Mouse (Mus musculus) MEL (cell line): Measurements from ENCODE around the gene Gm10309. TPM values are rescaled to one million over a fixed set of nuclear protein-coding genes. Genes with fewer than 3 reads are reported as not detected.

ENCODE experiments used
- DNase-seq: peaks from one replicate; pipeline ENCODE4 v3.0.0; 2011; ENCODE audit warnings: low read depth, low spot score
- H3K27ac ChIP-seq: 2 replicates; pipeline ENCODE4 v1.5.1; 2012; ENCODE audit warnings: low read depth, mild to moderate bottlenecking, control low read depth, low read length, moderate library complexity; ENCODE audit not compliant: control insufficient read depth
- H3K27me3 ChIP-seq, 2 experiments: fragments of 150-350 bp in 1 of 2; sonication (generic) in 1 of 2; 2 replicates each; pipeline ENCODE4 v1.6.1; 2012; ENCODE audit warnings: low read length in 2 of 2, mild to moderate bottlenecking in 2 of 2, improper control_type of control experiment in 1 of 2, moderate library complexity in 1 of 2; ENCODE audit not compliant: insufficient read depth in 2 of 2, control insufficient read depth in 1 of 2
- H3K36me3 ChIP-seq, 2 experiments: 2 replicates each; pipeline ENCODE4 v1.6.1; 2012 to 2014; ENCODE audit warnings: low read length in 2 of 2, improper control_type of control experiment in 1 of 2, inconsistent platforms in 1 of 2, mild to moderate bottlenecking in 1 of 2; ENCODE audit not compliant: insufficient read depth in 2 of 2, control insufficient read depth in 1 of 2
- H3K4me1 ChIP-seq, 2 experiments: fragments of 150-350 bp in 1 of 2; sonication (generic) in 1 of 2; 2 replicates each; pipeline ENCODE4 v1.6.1; 2012; ENCODE audit warnings: low read length in 2 of 2, improper control_type of control experiment in 1 of 2, mild to moderate bottlenecking in 1 of 2; ENCODE audit not compliant: insufficient read depth in 2 of 2, control insufficient read depth in 1 of 2
- H3K4me3 ChIP-seq, 2 experiments: fragments of 150-350 bp in 1 of 2; sonication (generic) in 1 of 2; 2 replicates each; pipeline ENCODE4 v1.5.1; 2012; ENCODE audit warnings: low read depth in 2 of 2, low read length in 2 of 2, mild to moderate bottlenecking in 2 of 2, moderate library complexity in 2 of 2, control low read depth in 1 of 2, improper control_type of control experiment in 1 of 2; ENCODE audit not compliant: control insufficient read depth in 1 of 2, insufficient read depth in 1 of 2
- H3K79me2 ChIP-seq: 2 replicates; pipeline ENCODE4 v1.6.1; 2012; ENCODE audit warnings: mild to moderate bottlenecking, low read length, moderate library complexity; ENCODE audit not compliant: control insufficient read depth, poor library complexity, insufficient read depth
- H3K9ac ChIP-seq: 2 replicates; pipeline ENCODE4 v1.6.1; 2012; ENCODE audit warnings: low read depth, mild to moderate bottlenecking, control low read depth, low read length, moderate library complexity; ENCODE audit not compliant: control insufficient read depth, poor library complexity, severe bottlenecking
- H3K9me3 ChIP-seq: fragments of 150-350 bp; sonication (generic); replicated peaks from 2 replicates; pipeline ENCODE4 v1.6.1; 2012; ENCODE audit warnings: mild to moderate bottlenecking, low read length, improper control_type of control experiment, moderate library complexity; ENCODE audit not compliant: insufficient read depth
- CHD1 ChIP-seq: IDR thresholded peaks from 2 replicates; pipeline ENCODE4 v1.6.1; 2012; ENCODE audit warnings: low read depth, mild to moderate bottlenecking, inconsistent platforms, low read length, improper control_type of control experiment
- CHD2 ChIP-seq: IDR thresholded peaks from 2 replicates; pipeline ENCODE4 v1.6.1; 2011; ENCODE audit warnings: low read length, improper control_type of control experiment
- ELF1 ChIP-seq: IDR thresholded peaks from 2 replicates; pipeline ENCODE4 v1.6.1; 2014; ENCODE audit warnings: low read depth, mild to moderate bottlenecking, inconsistent platforms, low read length, improper control_type of control experiment, moderate library complexity
- EP300 ChIP-seq, 2 experiments: IDR thresholded peaks; 2 replicates each; pipeline ENCODE4 v1.6.1; 2011; ENCODE audit warnings: improper control_type of control experiment in 2 of 2, low read length in 2 of 2, low read depth in 1 of 2, mild to moderate bottlenecking in 1 of 2
- ETS1 ChIP-seq: IDR thresholded peaks from 2 replicates; pipeline ENCODE4 v1.6.1; 2012; ENCODE audit warnings: low read depth, mild to moderate bottlenecking, inconsistent platforms, low read length, improper control_type of control experiment, moderate library complexity
- GABPA ChIP-seq: IDR thresholded peaks from 2 replicates; pipeline ENCODE4 v1.6.1; 2012; ENCODE audit warnings: low read depth, mild to moderate bottlenecking, inconsistent platforms, low read length, improper control_type of control experiment, moderate library complexity
- GATA1 ChIP-seq: IDR thresholded peaks from 2 replicates; pipeline ENCODE4 v1.6.1; 2011; ENCODE audit warnings: low read depth, low read length, improper control_type of control experiment
- JUND ChIP-seq: IDR thresholded peaks from 2 replicates; pipeline ENCODE4 v1.6.1; 2011; ENCODE audit warnings: low read depth, mild to moderate bottlenecking, improper control_type of control experiment, low read length
- KAT2A ChIP-seq: conservative IDR thresholded peaks from 2 replicates; pipeline ENCODE4 v1.6.1; 2012; ENCODE audit warnings: low read depth, low read length, improper control_type of control experiment, inconsistent platforms
- MAFK ChIP-seq: IDR thresholded peaks from 2 replicates; pipeline ENCODE4 v1.6.1; 2011; ENCODE audit warnings: low read depth, mild to moderate bottlenecking, low read length, improper control_type of control experiment, borderline replicate concordance
- MAX ChIP-seq: IDR thresholded peaks from 2 replicates; pipeline ENCODE4 v1.6.1; 2011; ENCODE audit warnings: low read length, improper control_type of control experiment
- MAZ ChIP-seq: IDR thresholded peaks from 2 replicates; pipeline ENCODE4 v1.6.1; 2012; ENCODE audit warnings: low read depth, mild to moderate bottlenecking, inconsistent platforms, low read length, improper control_type of control experiment
- MYB ChIP-seq: IDR thresholded peaks from 2 replicates; pipeline ENCODE4 v1.6.1; 2011; ENCODE audit warnings: mild to moderate bottlenecking, low read depth, low read length, improper control_type of control experiment
- MYC ChIP-seq: IDR thresholded peaks from 2 replicates; pipeline ENCODE4 v1.6.1; 2011; ENCODE audit warnings: low read depth, mild to moderate bottlenecking, low read length, improper control_type of control experiment, moderate library complexity
- NELFE ChIP-seq: IDR thresholded peaks from 2 replicates; pipeline ENCODE4 v1.6.1; 2011; ENCODE audit warnings: low read depth, low read length, improper control_type of control experiment
- NRF1 ChIP-seq: IDR thresholded peaks from 2 replicates; pipeline ENCODE4 v1.6.1; 2014; ENCODE audit warnings: low read depth, mild to moderate bottlenecking, inconsistent platforms, low read length, improper control_type of control experiment, moderate library complexity; ENCODE audit not compliant: poor library complexity, insufficient read depth, severe bottlenecking
- RAD21 ChIP-seq: IDR thresholded peaks from 2 replicates; pipeline ENCODE4 v1.6.1; 2011; ENCODE audit warnings: mild to moderate bottlenecking, low read depth, low read length, improper control_type of control experiment
- SIN3A ChIP-seq: IDR thresholded peaks from 2 replicates; pipeline ENCODE4 v1.6.1; 2012; ENCODE audit warnings: low read length, improper control_type of control experiment, inconsistent platforms
- TAL1 ChIP-seq: IDR thresholded peaks from 2 replicates; pipeline ENCODE4 v1.6.1; 2012; ENCODE audit warnings: mild to moderate bottlenecking, inconsistent platforms, low read length, moderate library complexity, mixed read lengths
- TBP ChIP-seq: IDR thresholded peaks from 2 replicates; pipeline ENCODE4 v1.8.0; 2011; ENCODE audit warnings: low read depth, low read length, improper control_type of control experiment
- TCF12 ChIP-seq: IDR thresholded peaks from 2 replicates; pipeline ENCODE4 v1.6.1; 2014; ENCODE audit warnings: low read depth, mild to moderate bottlenecking, inconsistent platforms, low read length, improper control_type of control experiment, moderate library complexity
- UBTF ChIP-seq: IDR thresholded peaks from 2 replicates; pipeline ENCODE4 v1.6.1; 2012; ENCODE audit warnings: low read depth, mild to moderate bottlenecking, inconsistent platforms, low read length, improper control_type of control experiment, moderate library complexity, borderline replicate concordance; ENCODE audit not compliant: insufficient read depth
- USF1 ChIP-seq: IDR thresholded peaks from 2 replicates; pipeline ENCODE4 v1.6.1; 2014; ENCODE audit warnings: low read depth, mild to moderate bottlenecking, inconsistent platforms, low read length, improper control_type of control experiment, moderate library complexity
- USF2 ChIP-seq, 2 experiments: IDR thresholded peaks; 2 replicates each; pipeline ENCODE4 v1.6.1; 2011 to 2012; ENCODE audit warnings: improper control_type of control experiment in 2 of 2, low read length in 2 of 2, borderline replicate concordance in 1 of 2, inconsistent platforms in 1 of 2, low read depth in 1 of 2, mild to moderate bottlenecking in 1 of 2; ENCODE audit not compliant: insufficient read depth in 1 of 2
- ZC3H11A ChIP-seq: IDR thresholded peaks from 2 replicates; pipeline ENCODE4 v1.6.1; 2012; ENCODE audit warnings: low read depth, mild to moderate bottlenecking, inconsistent platforms, low read length, improper control_type of control experiment
- ZNF384 ChIP-seq: IDR thresholded peaks from 2 replicates; pipeline ENCODE4 v1.6.1; 2012; ENCODE audit warnings: low read depth, mild to moderate bottlenecking, inconsistent platforms, low read length, improper control_type of control experiment
- polyA plus RNA-seq, 2 experiments: library from polyadenylated mRNA; stranded (reverse) in 1 of 2; unstranded in 1 of 2; fragments of >175 nt in 1 of 2; fragments of >200 nt in 1 of 2; gene quantifications; 2 replicates each; pipeline versions ENCODE4 v1.2.1 to v1.2.4; 2012; ENCODE audit warnings: low replicate concordance in 2 of 2, low read depth in 1 of 2; ENCODE audit not compliant: insufficient read length in 2 of 2, insufficient read depth in 1 of 2, missing spikeins in 1 of 2
- total RNA-seq: library from RNA; depleted of rRNA; stranded (reverse); fragments of 300-350 nt; gene quantifications from 2 replicates; pipeline ENCODE4 v1.2.3, GENCODE M21; 2012

Gene Gm10309
- total and polyA plus RNA-seq, 3 experiments = 0.06 TPM; not detected in 2

GRCm38 (mm10) chr17:86494494-86494893, 10.5 kb downstream of the Gm10309 start:
- Histone ChIP-seq H3K4me1 (peaks cover 37 to 51% of the 10 kb centered on the region in 2 experiments), H3K27me3 (no peaks in the 10 kb centered on the region), H3K36me3 (peaks cover 0 to 47% of the 10 kb centered on the region in 2 experiments; a peak in 2 of 4 replicates), H3K4me3 (peak overlapping the region; percentile 36 to 42), H3K9me3 (no peaks in the 10 kb centered on the region), H3K79me2 (no peaks in the 10 kb centered on the region), H3K27ac (peak overlapping the region; percentile 92)
- DNase-seq = no peak
- no peak for TF ChIP-seq ZC3H11A
- peak; percentile 65 to 70; a peak in 3 of 4 replicates for TF ChIP-seq EP300 (IDR thresholded peaks at IDR 0.05; ENCODE audit: low read depth in 1 of 2, low read length in 2 of 2)
- TF ChIP-seq GABPA = no peak
- peak; percentile 83 for TF ChIP-seq GATA1
- peak; percentile 55 for TF ChIP-seq ETS1
- TF ChIP-seq TCF12 = peak; percentile 69
- TF ChIP-seq, all 39 proteins: peak for 4
- H3K9ac ChIP-seq = peak overlapping the region; percentile 49

GRCm38 (mm10) chr17:86493891-86494420, 11.1 kb downstream of the Gm10309 start:
- DNase-seq = no peak

GRCm38 (mm10) chr17:86492376-86492775, 12.7 kb downstream of the Gm10309 start:
- peaks cover 53 to 72% of the 10 kb centered on the region in 2 experiments for H3K4me1 ChIP-seq
- H3K36me3 ChIP-seq = peaks cover 0 to 63% of the 10 kb centered on the region in 2 experiments; a peak in 2 of 4 replicates
- H3K9ac ChIP-seq = peak overlapping the region; percentile 30; the same call in 1 of the 2 replicates
- no peaks in the 10 kb centered on the region for H3K79me2 ChIP-seq
- H3K9me3 ChIP-seq = no peaks in the 10 kb centered on the region
- H3K27ac ChIP-seq = peak overlapping the region; percentile 76
- no peak overlapping the region; a peak in 1 of 4 replicates for H3K4me3 ChIP-seq
- peak; percentile 82 for DNase-seq
- H3K27me3 ChIP-seq = no peaks in the 10 kb centered on the region
- TF ChIP-seq ELF1 (0 out of 2 replicates have a peak, but pooled peaks have one; percentile 26), JUND (no peak; the same call in 1 of the 2 replicates), EP300 (IDR thresholded peaks at IDR 0.05; ENCODE audit: low read depth in 1 of 2, low read length in 2 of 2) (peak; percentile 95 to 97), TBP (peak; percentile 64; the same call in 1 of the 2 replicates), ZC3H11A (no peak), MAZ (0 out of 2 replicates have a peak, but pooled peaks have one; percentile 36), CHD2 (peak; percentile 57; the same call in 1 of the 2 replicates), MAFK (peak; percentile 95), ZNF384 (peak; percentile 68), TCF12 (peak; percentile 97), USF1 (no peak), NRF1 (no peak), USF2 (IDR thresholded peaks at IDR 0.05; ENCODE audit: borderline replicate concordance in 1 of 2, insufficient read depth in 1 of 2, low read depth in 1 of 2, low read length in 2 of 2) (no peak), TAL1 (peak; percentile 78), GABPA (peak; percentile 38; the same call in 1 of the 2 replicates)

More at GRCm38 (mm10) chr17:86493891-86494420, 11.1 kb downstream of the Gm10309 start:
- H3K4me1 ChIP-seq = peaks cover 40 to 56% of the 10 kb centered on the region in 2 experiments
- peak overlapping the region; percentile 92 for H3K27ac ChIP-seq
- no peak for TF ChIP-seq CHD1
- no peak for TF ChIP-seq ELF1
- TF ChIP-seq KAT2A = no peak
- no peak for TF ChIP-seq MYB
- no peak for TF ChIP-seq CHD2
- TF ChIP-seq SIN3A = no peak
- TF ChIP-seq USF1 = no peak
- no peak for TF ChIP-seq NRF1
- no peak for TF ChIP-seq ETS1
- TF ChIP-seq ZNF384 = no peak
- no peak for TF ChIP-seq RAD21
- TF ChIP-seq GATA1 = no peak
- no peak for TF ChIP-seq MYC
- TF ChIP-seq NELFE = no peak
- TF ChIP-seq TCF12 = no peak
- TF ChIP-seq UBTF = no peak
- TF ChIP-seq MAZ = no peak
- no peak; the same call in 1 of the 2 replicates for TF ChIP-seq MAX
- H3K4me3 ChIP-seq = no peak overlapping the region
- H3K9ac ChIP-seq = no peak overlapping the region
- H3K27me3 ChIP-seq = no peaks in the 10 kb centered on the region
- H3K9me3 ChIP-seq = no peaks in the 10 kb centered on the region
- H3K36me3 ChIP-seq = peaks cover 0 to 51% of the 10 kb centered on the region in 2 experiments; a peak in 2 of 4 replicates
- H3K79me2 ChIP-seq = no peaks in the 10 kb centered on the region
